Mouse (Mus musculus) neural tube, embryonic 14.5 days (tissue): ENCODE results near the gene Kcnq1. TPM values are rescaled to one million over a fixed set of nuclear protein-coding genes. Genes with fewer than 3 reads are reported as not detected.

Experiments used
- ATAC-seq: fragments of 200-750 bp; cut with Nextera tagmentation; 2 replicates; pipeline ENCODE4 v1.8.0; 2017; ENCODE audit warnings: low read depth, mild to moderate bottlenecking, moderate TSS enrichment, moderate library complexity
- H3K27ac ChIP-seq: fragments of 300-500 bp; sonication (generic); 2 replicates; pipeline ENCODE4 v1.5.1; 2014; ENCODE audit warnings: low read depth, mild to moderate bottlenecking, control low read depth, low read length, moderate library complexity, mixed read lengths
- H3K27me3 ChIP-seq: fragments of 300-500 bp; sonication (generic); 2 replicates; pipeline ENCODE4 v1.6.1; 2014; ENCODE audit warnings: low read length; ENCODE audit not compliant: control insufficient read depth, insufficient read depth
- H3K36me3 ChIP-seq: fragments of 300-500 bp; sonication (generic); 2 replicates; pipeline ENCODE4 v1.6.1; 2014; ENCODE audit warnings: low read length, mixed read lengths; ENCODE audit not compliant: control insufficient read depth, insufficient read depth
- H3K4me1 ChIP-seq: fragments of 300-500 bp; sonication (generic); 2 replicates; pipeline ENCODE4 v1.6.1; 2014; ENCODE audit warnings: low read length; ENCODE audit not compliant: control insufficient read depth, insufficient read depth
- H3K4me2 ChIP-seq: fragments of 300-500 bp; sonication (generic); 2 replicates; pipeline ENCODE4 v1.6.1; 2014; ENCODE audit warnings: mild to moderate bottlenecking, low read depth, low read length, control low read depth
- H3K4me3 ChIP-seq: fragments of 300-500 bp; sonication (generic); 2 replicates; pipeline ENCODE4 v1.5.1; 2014; ENCODE audit warnings: low read depth, low read length, control low read depth, mixed read lengths
- H3K9ac ChIP-seq: fragments of 300-500 bp; sonication (generic); replicated peaks from 2 replicates; pipeline ENCODE4 v1.6.1; 2014; ENCODE audit warnings: low read depth, mild to moderate bottlenecking, control low read depth, low read length, mixed read lengths
- H3K9me3 ChIP-seq: fragments of 300-500 bp; sonication (generic); 2 replicates; pipeline ENCODE4 v1.6.1; 2016; ENCODE audit warnings: low read length; ENCODE audit not compliant: control insufficient read depth
- WGBS: fragments of 180-500 bp; shearing (Covaris S2); extraction: QIAGEN DNeasy Blood & Tissue Kit; methylation state at CpG from one replicate; pipeline ENCODE4 v1.1.7; 2014; 5-methylcytosine and 5-hydroxymethylcytosine counted together
- polyA plus RNA-seq: library from polyadenylated mRNA; unstranded; fragments of >200 nt; fragmentation: Nextera tagmentation; extraction: Ambion mirVana; gene quantifications from 2 replicates; pipeline ENCODE4 v1.2.1, GENCODE M21; 2014

The Kcnq1 gene
- polyA plus RNA-seq, 1 experiment from 2014 or later: 2.4 TPM

DNA sequence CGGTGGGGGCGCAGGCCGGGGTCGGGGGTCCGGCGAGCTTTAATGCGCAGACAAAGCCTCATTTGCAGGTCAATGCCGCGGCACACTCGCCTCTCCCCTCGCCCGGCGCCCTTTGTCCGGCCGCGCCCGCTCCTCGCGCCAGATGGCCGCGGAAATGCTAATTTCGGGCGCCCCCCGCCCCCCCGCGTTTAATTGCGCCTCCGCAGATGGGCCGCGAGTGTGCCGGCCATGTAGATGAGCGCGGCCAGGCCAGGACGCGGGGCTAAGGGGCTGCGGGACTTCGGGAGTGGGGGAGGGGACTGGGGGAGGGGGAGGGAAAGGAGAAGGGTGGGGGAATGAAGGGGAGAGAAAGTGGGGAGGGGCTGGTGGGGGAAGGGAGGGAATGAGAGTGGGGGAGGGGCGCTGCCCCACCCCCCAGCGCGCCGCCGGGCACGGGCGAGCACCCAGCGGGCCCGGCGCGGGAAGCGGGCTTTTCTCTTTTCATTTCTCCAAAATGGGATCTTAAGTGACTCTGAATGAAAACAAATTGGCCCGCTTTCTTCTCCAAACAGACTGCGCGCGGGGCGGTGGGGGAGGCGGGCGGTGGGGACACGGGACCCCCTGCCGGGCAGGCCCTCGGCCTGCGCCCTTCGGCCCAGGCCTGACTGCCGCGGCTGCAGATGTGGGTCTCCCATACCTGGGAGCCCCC lies 331.9 kb downstream of the Kcnq1 start:
- H3K27me3 ChIP-seq: no peaks in the 10 kb centered on the region
- no peaks in the 10 kb centered on the region for H3K9me3 ChIP-seq
- H3K36me3 ChIP-seq: no peaks in the 10 kb centered on the region
- ATAC-seq: peak; percentile 69
- H3K27ac ChIP-seq: peak overlapping the region; percentile 40; the same call in 1 of the 2 replicates
- peak overlapping the region; percentile 63 for H3K9ac ChIP-seq
- WGBS: 1% methylated on average over 53 of the region's 63 CpGs
- peak overlapping the region; percentile 38 for H3K4me3 ChIP-seq
- H3K4me1 ChIP-seq: peaks cover 9% of the 10 kb centered on the region; the same call in 1 of the 2 replicates
- H3K4me2 ChIP-seq: peak overlapping the region; percentile 90

DNA sequence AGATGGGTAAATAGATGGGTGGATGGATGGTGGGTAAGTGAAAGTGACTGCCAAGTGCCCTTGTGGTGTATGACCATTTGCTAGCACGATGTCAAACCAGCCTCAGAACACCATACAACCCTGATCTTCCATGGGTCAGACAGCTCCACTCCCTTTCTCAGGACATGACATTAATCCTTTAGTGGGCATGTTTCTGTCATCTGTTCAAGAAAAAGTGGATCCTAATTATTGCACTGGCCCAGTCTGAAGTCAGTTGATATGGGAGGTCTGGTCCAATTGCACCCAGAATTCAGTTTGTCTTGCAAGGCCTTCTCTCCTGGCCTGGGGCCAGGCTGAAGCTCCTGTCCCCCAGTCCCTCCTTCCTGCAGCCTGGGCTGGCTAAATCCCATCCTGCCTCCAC lies 332.8 kb downstream of the Kcnq1 start:
- Histone ChIP-seq H3K27me3 (no peaks in the 10 kb centered on the region), H3K4me3 (no peak overlapping the region), H3K4me1 (peaks cover 12% of the 10 kb centered on the region; the same call in 1 of the 2 replicates), H3K36me3 (no peaks in the 10 kb centered on the region), H3K9me3 (no peaks in the 10 kb centered on the region), H3K9ac (no peak overlapping the region), H3K4me2 (no peak overlapping the region), H3K27ac (no peak overlapping the region)
- ATAC-seq: no peak
- WGBS: 74% methylated on average over 1 of the region's 1 CpGs

- WGBS: 15% methylated on average over 8 of the region's 8 CpGs
- Histone ChIP-seq H3K36me3 (no peaks in the 10 kb centered on the region), H3K9me3 (no peaks in the 10 kb centered on the region), H3K4me3 (no peak overlapping the region), H3K9ac (no peak overlapping the region), H3K27ac (no peak overlapping the region), H3K27me3 (0 out of 2 replicates have a peak, but pooled peaks cover 3% of the 10 kb centered on the region), H3K4me2 (peak overlapping the region; percentile 55), H3K4me1 (peaks cover 10% of the 10 kb centered on the region; the same call in 1 of the 2 replicates)
- no peak for ATAC-seq
These were observed 338.4 kb downstream of the Kcnq1 start for GRCm38 (mm10) chr7:143444580-143444954.

DNA sequence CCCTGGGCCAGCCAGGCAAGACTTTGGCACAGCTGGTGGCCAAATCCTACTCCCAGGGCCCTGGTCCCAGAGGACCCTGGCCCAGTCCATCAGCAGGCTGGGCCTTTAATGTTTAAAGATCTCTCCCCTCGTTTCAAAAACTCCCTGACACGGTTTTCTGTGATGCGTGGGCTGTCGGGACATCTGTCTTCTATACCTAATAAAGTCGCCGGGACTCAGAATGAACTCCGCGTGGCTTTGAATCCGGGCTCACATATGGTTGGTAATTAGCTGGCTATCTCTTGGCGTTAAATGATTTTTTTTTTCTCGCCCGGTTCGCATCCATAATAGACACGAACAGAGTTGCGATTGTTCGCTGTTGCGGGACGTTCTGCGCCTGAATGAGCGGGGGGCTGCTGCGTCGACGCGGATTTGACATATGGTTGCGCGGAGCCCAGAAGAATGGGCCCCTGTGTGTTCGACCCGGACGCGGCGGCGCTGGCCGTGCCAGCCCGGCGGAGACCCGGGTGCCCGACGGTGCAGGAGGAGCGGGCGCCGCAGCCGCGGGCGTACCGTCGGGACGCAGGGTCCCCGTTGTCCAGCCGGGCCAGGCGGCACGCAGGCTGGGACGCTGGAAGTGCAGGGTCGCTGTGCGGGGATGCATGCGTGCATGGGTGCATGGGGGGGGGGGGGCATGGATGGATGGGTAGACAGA lies 338.9 kb downstream of the Kcnq1 start:
- peak overlapping the region; percentile 28 for H3K4me3 ChIP-seq
- H3K9ac ChIP-seq: peak overlapping the region; percentile 56
- 1% methylated on average over 55 of the region's 55 CpGs for WGBS
- H3K9me3 ChIP-seq: no peaks in the 10 kb centered on the region
- H3K27ac ChIP-seq: peak overlapping the region; percentile 73
- H3K27me3 ChIP-seq: 0 out of 2 replicates have a peak, but pooled peaks cover 3% of the 10 kb centered on the region
- H3K4me2 ChIP-seq: peak overlapping the region; percentile 55
- no peaks in the 10 kb centered on the region for H3K36me3 ChIP-seq
- peaks cover 10% of the 10 kb centered on the region; the same call in 1 of the 2 replicates for H3K4me1 ChIP-seq
- ATAC-seq: peak; percentile 57

DNA sequence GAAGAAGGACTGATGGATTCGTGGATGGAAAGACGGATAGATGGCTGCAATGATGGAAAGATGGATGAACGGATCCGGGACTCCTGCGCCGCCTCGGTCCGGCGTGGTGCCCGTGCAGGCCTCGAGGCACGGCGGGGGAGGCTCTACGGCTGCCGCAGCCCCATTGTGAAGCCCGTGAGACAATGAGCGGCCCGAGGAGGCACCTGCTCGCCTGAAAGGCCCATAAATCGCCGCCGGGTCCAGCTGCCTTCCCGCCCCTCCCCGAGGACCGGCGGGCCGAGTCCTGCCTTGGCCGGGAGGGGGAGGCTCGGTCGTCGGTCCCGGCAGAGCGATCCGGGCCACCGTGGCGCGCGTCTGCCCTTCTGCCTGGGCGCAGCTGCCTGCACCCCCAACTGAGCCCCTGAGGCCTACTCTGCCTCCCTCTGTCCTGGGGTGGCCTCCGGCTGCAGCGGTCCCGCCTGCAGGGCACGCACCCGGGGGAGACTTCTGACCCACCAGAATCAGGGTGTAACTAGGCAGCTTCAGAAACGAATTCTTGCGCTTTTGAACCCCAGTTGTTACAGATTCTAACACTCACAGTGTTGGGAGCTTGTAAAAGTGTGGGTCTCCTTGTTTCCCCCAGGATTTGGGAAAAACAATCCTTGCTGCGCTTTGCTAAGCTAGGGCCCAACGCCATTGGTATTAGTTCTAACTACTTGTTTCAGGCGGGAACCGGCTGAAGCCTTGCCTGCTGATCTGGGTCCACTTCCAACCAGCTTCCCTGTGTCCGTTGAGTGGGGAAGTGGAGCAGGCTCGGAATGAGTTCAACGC lies 339.7 kb downstream of the Kcnq1 start:
- peak overlapping the region; percentile 73 for H3K27ac ChIP-seq
- peaks cover 10% of the 10 kb centered on the region; the same call in 1 of the 2 replicates for H3K4me1 ChIP-seq
- peak; percentile 60; the same call in 1 of the 2 replicates for ATAC-seq
- no peaks in the 10 kb centered on the region for H3K36me3 ChIP-seq
- H3K4me2 ChIP-seq: peak overlapping the region; percentile 55
- H3K27me3 ChIP-seq: 0 out of 2 replicates have a peak, but pooled peaks cover 3% of the 10 kb centered on the region
- 3% methylated on average over 45 of the region's 53 CpGs for whole genome bisulfite sequencing
- peak overlapping the region; percentile 28 for H3K4me3 ChIP-seq
- peak overlapping the region; percentile 56 for H3K9ac ChIP-seq
- H3K9me3 ChIP-seq: no peaks in the 10 kb centered on the region

- no peak for ATAC-seq
- Histone ChIP-seq H3K36me3 (no peaks in the 10 kb centered on the region), H3K4me1 (peaks cover 10% of the 10 kb centered on the region; the same call in 1 of the 2 replicates), H3K4me2 (no peak overlapping the region), H3K27ac (no peak overlapping the region), H3K27me3 (0 out of 2 replicates have a peak, but pooled peaks cover 3% of the 10 kb centered on the region), H3K9me3 (no peaks in the 10 kb centered on the region), H3K4me3 (no peak overlapping the region), H3K9ac (no peak overlapping the region)
- 65% methylated on average over 2 of the region's 2 CpGs for WGBS
These were observed 341.0 kb downstream of the Kcnq1 start for GRCm38 (mm10) chr7:143447130-143447529.

DNA sequence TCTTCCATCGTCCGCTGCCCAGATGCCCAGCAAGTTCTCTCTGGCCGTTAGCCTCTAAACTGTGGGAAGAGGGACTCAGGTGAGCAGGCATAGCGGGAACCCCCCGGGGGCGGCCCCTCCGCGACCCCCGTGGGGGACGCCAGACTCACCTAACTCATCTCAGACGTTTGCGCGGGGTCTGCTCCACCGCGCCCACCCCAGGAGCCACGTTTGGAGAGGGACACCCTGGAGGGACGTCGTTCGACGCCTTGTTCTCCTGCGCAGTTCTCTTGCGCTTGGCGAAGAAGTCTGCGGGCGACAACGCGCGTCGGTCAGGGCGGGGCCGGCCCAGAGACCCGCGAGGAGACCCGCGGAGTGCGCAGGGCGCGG lies 352.8 kb downstream of the Kcnq1 start:
- H3K9me3 ChIP-seq: peaks cover 3% of the 10 kb centered on the region; the same call in 1 of the 2 replicates
- peaks cover 2% of the 10 kb centered on the region; the same call in 1 of the 2 replicates for H3K4me1 ChIP-seq
- H3K36me3 ChIP-seq: no peaks in the 10 kb centered on the region
- peak overlapping the region; percentile 76 for H3K9ac ChIP-seq
- peak overlapping the region; percentile 52 for H3K4me3 ChIP-seq
- H3K4me2 ChIP-seq: peak overlapping the region; percentile 57
- H3K27ac ChIP-seq: peak overlapping the region; percentile 71
- no peaks in the 10 kb centered on the region for H3K27me3 ChIP-seq
- no peak for ATAC-seq
- WGBS: 25% methylated on average over 38 of the region's 38 CpGs

DNA sequence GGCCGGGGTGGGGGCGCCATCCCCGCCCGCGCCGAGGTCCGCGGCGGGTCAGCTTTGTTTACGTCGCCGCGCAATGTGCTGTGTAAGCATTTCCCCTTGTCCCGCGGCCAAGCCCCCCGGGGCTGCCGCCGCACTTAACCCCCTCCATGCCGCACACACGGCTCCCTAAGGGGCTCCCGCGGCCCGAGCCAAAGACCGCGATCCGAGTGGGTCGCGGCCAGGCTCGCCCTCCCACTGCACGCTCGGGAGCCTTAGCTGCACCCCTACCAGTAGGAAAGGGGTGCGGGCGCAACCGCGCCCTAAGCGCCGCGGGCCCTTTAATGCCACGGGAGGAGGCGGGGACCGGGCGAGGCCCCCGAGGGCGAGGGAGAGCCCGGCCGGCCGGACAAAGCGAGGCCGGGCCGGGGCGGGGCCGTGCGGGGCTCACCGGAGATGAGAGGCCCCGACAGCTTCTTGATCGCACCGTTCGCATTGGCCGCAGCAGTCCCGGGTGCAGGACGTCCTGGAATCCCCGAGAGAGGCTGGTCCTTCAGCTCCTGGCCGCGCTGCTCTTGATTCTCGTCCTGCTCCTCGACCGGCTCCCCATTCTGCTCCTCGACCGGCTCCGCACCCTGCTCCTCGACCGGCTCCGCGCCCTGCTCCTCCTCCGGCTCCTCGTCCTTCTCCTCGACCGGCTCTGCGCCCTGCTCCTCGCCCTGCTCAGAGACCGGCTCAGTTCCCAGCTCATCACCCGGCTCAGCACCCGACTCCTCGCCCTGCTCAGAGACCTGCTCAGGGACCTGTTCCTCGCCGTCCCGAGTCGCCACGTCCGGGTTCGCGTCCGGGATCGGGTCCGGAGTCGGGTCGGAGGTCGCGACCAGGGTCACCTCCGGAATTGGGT lies 353.4 kb downstream of the Kcnq1 start:
- ATAC-seq: 0 out of 2 replicates have a peak, but pooled peaks have one; percentile 5

More for the DNA sequence above, 353.4 kb downstream of the Kcnq1 start:
- H3K9ac ChIP-seq: peak overlapping the region; percentile 76
- H3K36me3 ChIP-seq: no peaks in the 10 kb centered on the region
- WGBS: 33% methylated on average over 78 of the region's 100 CpGs
- H3K27me3 ChIP-seq: no peaks in the 10 kb centered on the region
- H3K9me3 ChIP-seq: peaks cover 3% of the 10 kb centered on the region; the same call in 1 of the 2 replicates
- peak overlapping the region; percentile 57 for H3K4me2 ChIP-seq
- H3K4me1 ChIP-seq: peaks cover 2% of the 10 kb centered on the region; the same call in 1 of the 2 replicates
- peak overlapping the region; percentile 71 for H3K27ac ChIP-seq
- peak overlapping the region; percentile 52 for H3K4me3 ChIP-seq
